Mouse (Mus musculus) inflammation-experienced regulatory T-cells, adult 6 months (primary cell): Measurements from ENCODE around the gene Csnk2a1. TPM values are rescaled to one million over a fixed set of nuclear protein-coding genes. Genes with fewer than 3 reads are reported as not detected.

ENCODE experiments used
- ATAC-seq: one replicate; pipeline ENCODE4 v1.8.0; 2017
- polyA plus RNA-seq, 3 experiments: library from polyadenylated mRNA; unstranded; fragments of 100-300 nt; shearing (Covaris generic); gene quantifications; one replicate each; pipeline ENCODE4 v1.2.1; 2017

Gene Csnk2a1
- polyA plus RNA-seq, 3 experiments from 2014 or later: 57.1 to 89.9 (median 83.2) TPM

DNA sequence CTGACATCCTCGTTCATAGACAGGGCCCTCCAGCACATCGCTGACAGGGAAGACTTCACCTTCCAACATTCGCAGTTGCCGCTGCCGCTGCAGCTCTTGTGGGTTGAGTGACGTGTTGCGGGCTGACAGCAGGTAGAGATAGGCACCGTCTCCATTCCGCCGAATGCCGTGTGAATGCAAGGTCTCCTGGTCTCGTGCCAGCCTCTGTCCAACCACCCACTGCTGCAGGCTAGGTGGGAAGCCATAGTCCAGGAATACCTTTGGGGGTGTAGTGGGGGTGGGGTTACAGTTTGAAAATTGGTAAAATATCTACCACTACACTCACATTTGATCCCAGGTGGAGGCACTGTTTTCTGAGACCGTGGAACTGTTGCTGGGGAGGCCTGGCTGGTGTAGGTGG, 99.5 kb downstream of the Csnk2a1 start:
- ATAC-seq: no peak

DNA sequence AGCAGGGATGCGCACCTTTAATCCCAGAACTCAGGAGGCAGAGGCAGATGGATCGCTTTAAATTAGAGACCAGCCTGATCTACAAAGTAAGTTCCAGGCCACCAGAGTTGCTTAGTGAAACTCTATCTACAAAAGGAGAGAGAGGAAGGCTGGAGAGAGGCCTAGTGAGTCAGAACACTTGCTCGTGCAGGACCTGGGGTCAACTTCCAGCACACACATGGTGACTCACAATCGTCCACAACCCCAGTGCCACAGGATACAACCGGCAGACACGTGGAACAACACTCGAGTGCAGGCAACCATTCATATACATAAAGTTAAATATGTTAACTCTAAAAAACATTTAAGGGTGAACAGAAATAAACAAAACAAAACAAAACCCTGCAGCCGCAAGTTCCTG, 100.0 kb downstream of the Csnk2a1 start:
- no peak for ATAC-seq

DNA sequence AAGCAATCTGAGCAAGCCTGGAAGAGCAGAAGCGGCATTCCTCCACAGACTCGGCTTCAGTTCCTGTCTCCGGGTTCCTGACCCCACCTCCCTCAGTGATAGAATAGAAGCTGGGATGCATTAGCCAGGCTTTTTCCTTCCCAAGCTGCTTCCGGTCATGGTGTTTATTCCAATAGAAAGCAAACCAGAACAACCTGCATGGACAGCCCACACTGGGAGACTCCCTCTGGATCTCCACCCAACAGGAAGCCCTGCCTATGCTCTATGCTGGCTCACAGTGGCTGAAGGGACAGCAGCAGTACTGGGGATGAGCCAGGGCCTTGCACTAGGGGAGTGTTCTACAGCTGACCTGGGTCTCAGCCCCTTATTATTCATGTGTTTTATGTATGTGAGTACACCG, 101.3 kb downstream of the Csnk2a1 start:
- no peak for ATAC-seq

DNA sequence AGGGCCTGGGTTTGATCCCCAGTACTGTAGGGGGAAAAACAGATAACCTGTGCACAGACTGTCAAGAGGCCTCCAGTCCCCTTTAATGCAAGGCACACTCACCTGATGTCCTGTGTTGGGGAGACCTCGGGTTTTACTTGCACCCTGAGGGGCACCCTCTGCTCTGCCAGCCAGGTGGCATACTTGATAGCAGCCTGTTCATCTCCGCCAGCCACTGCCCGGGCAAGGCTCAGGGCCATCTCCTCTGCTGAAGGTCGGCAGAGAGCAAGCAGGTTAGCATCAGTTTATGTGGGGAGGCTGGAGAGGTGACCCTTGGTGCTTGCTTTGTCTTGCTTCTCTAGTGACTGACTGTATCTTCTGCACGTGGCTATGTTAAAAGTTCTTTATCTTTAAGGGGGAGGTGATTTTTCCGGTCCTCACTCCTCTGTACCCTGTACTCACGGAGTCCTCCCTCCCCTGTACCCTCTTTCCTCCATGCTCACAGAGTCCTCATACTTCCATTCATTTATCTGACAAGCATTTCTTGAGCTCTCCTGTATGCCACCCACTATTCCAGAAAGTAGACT, 104.3 kb downstream of the Csnk2a1 start:
- ATAC-seq: no peak

Other genes with a start within 250 kb of the Csnk2a1 start
- gene Fam110a, start 246.6 kb upstream of the Csnk2a1 start, polyA plus RNA-seq: 10 to 100 TPM; 16.4 to 27.4 (median 18.3) TPM
- 10 to 100 TPM in 1 of 3 experiments, 1 to 10 TPM in 2; 5.3 to 16.5 (median 8.9) TPM for gene Slc52a3, start 230.3 kb upstream of the Csnk2a1 start, polyA plus RNA-seq
- gene Scrt2, start 145.3 kb upstream of the Csnk2a1 start, polyA plus RNA-seq: not detected
- gene Srxn1, start 121.3 kb upstream of the Csnk2a1 start, polyA plus RNA-seq: 1 to 10 TPM; 2.5 to 8.0 (median 3.3) TPM
- gene Tcf15, start 83.3 kb upstream of the Csnk2a1 start, polyA plus RNA-seq: not detected
- gene Tbc1d20, start 67.0 kb downstream of the Csnk2a1 start, polyA plus RNA-seq: 10 to 100 TPM; 16.1 to 19.1 (median 16.8) TPM
- gene Rbck1, start 105.8 kb downstream of the Csnk2a1 start, polyA plus RNA-seq: 10 to 100 TPM; 54.0 to 68.9 (median 63.6) TPM
- 1 to 10 TPM; 1.7 to 3.5 (median 2.1) TPM for gene Trib3, start 117.2 kb downstream of the Csnk2a1 start, polyA plus RNA-seq
- gene Nrsn2, start 149.8 kb downstream of the Csnk2a1 start, polyA plus RNA-seq: not detected
- under 1 TPM in 2 of 3 experiments, not detected in 1; 0.39 to 0.49 TPM for gene Sox12, start 171.2 kb downstream of the Csnk2a1 start, polyA plus RNA-seq
- under 1 TPM; 0.34 to 0.95 (median 0.93) TPM for gene Zcchc3, start 188.2 kb downstream of the Csnk2a1 start, polyA plus RNA-seq
- gene 6820408C15Rik, start 188.7 kb downstream of the Csnk2a1 start, polyA plus RNA-seq: not detected
- not detected for gene Defb23, start 237.8 kb downstream of the Csnk2a1 start, polyA plus RNA-seq